1 mouse cellular context compared by ENCODE assay signal in the genomic region with DNA sequence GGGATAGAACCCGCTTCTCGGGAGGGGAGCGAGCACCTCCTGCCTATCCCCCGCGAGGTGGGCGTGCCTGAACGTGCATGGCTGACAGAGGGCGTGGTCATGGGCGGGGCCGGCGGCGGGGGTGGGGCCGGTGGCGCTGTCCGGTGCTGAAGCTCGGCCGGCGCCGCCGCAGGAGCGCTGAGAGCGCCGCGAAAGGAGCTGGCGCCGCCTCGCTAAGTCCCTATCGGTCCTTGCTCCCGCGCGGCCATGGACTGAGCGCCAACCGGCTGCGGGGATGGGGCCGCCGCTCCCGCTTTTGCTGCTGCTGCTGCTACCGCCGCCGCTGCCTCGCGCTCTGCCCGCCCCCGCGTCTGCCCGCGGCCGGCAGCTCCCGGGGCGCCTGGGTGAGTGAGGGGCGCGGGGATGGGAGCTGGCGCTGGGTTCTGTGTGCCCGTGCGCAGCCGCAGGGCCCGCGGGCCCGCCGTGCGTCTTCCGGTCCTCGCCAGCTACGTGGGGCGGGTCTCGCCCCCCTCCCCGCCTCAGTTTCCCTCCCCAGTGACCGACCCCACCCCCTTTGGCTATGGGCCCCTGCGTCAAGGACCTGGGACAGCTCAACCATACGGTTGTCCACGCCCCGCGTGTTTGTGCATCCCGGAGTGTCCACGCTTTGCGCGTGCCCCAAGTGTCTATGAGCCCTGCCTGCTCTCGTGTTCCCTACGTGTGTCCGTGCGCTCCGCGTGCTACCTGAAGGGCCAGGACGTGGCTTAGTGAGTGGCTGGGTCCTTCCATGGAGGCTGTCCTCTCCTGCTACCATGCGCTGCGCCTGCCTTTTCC.
TF ChIP-seq lines count a peak whose summit lies in the region.

A gene (plus strand): TSS at position 130 of the 813 bp plus-strand sequence.

TF ChIP-seq in myocyte, 11 proteins besides CTCF, POLR2A, EP300 and RAD21 (continued from another document):
- TF ChIP-seq REST (IDR thresholded peaks at IDR 0.05; ENCODE audit: insufficient read depth, insufficient read length) (peak; percentile 75), CEBPB (IDR thresholded peaks at IDR 0.05; ENCODE audit: insufficient read depth, poor library complexity, severe bottlenecking) (no peak), E2F4 (IDR thresholded peaks at IDR 0.05; ENCODE audit: insufficient read depth) (no peak)
